In genomic region chr3:20822226-20822625, GRCm38 (mm10) we compare ENCODE assay signal across 11 mouse cellular contexts.
DNase-seq lines count a peak whose midpoint lies in the region; ATAC-seq and TF ChIP-seq lines count a peak whose summit lies in the region.
"Had no signal": no experiment of that assay in that cellular context is flagged by ENCODE, and none has a peak within 500 bp of the region (broad histone marks: within the 10 kb centered on the region; RNA-seq: fewer than 3 reads in every experiment).

No protein-coding gene starts in this region.

- no peaks in the 10 kb centered on the region for H3K36me3 ChIP-seq in forebrain, postnatal 0 days (ENCODE audit: insufficient read depth)

- H3K4me1 ChIP-seq in cerebellum, adult 2 months (ENCODE audit: control insufficient read depth, insufficient read depth, low read length), result peaks cover 18% of the 10 kb centered on the region; the same call in 1 of the 2 replicates
- H3K4me1 ChIP-seq in forebrain, postnatal 0 days (ENCODE audit: insufficient read depth), result no peaks in the 10 kb centered on the region

- no peak for TF ChIP-seq POLR2A in cerebellum, adult 2 months (IDR thresholded peaks at IDR 0.05; ENCODE audit: borderline replicate concordance, insufficient read depth, low read length)

- H3K4me2 ChIP-seq in forebrain, postnatal 0 days (ENCODE audit: low read depth), result no peak overlapping the region

- intact Hi-C loops in gastrocnemius, adult 2 months (cut with DNase I), result no loop called here
- intact Hi-C loops in left cerebral cortex, postnatal 36 days (cut with DNase I), result loop anchor here (5.0 to 10.0 kb wide), 5 partner anchors 137 to 1255 kb away; partner anchors contain the start of gene Tbl1xr1

- no peak for TF ChIP-seq CTCF in cerebellum, adult 2 months (IDR thresholded peaks at IDR 0.05; ENCODE audit: borderline replicate concordance, insufficient read depth, low read depth, low read length)
- no peak for TF ChIP-seq CTCF in gastrocnemius, adult 2 months (IDR thresholded peaks at IDR 0.05)
- TF ChIP-seq CTCF in forebrain, postnatal 0 days (IDR thresholded peaks at IDR 0.05; ENCODE audit: low read depth), result no peak

- no peak overlapping the region for H3K4me3 ChIP-seq in cerebellum, adult 2 months (replicated peaks; ENCODE audit: insufficient read depth, low read depth, low read length)
- peak overlapping the region; percentile 51 for H3K4me3 ChIP-seq in gastrocnemius, adult 2 months
- no peak overlapping the region for H3K4me3 ChIP-seq in forebrain, postnatal 0 days (ENCODE audit: low read depth, low read length)

- WGBS in cerebellum, adult 2 months, result 7% methylated on average over 1 of the region's 1 CpGs
- 28% methylated on average over 1 of the region's 1 CpGs for WGBS in forebrain, postnatal 0 days

- no peak overlapping the region; the same call in 1 of the 2 replicates for H3K27ac ChIP-seq in cerebellum, adult 2 months (ENCODE audit: insufficient read depth, low read length)
- H3K27ac ChIP-seq in gastrocnemius, adult 2 months, result peak overlapping the region; percentile 76
- H3K27ac ChIP-seq in forebrain, postnatal 0 days (ENCODE audit: low read depth, low read length), result no peak overlapping the region
- H3K27ac ChIP-seq: liver, embryonic 14.5 days had no signal

- DNase-seq in layer of hippocampus, adult 18-20 months (ENCODE audit: low spot score in 2 of 2), result peak; percentile 13 to 59
- no peak for DNase-seq in layer of hippocampus, postnatal 14 days (ENCODE audit: low spot score in 2 of 2)
- DNase-seq in cerebellum, adult 2 months, result peak; percentile 75 to 92
- peak; percentile 53 for DNase-seq in gastrocnemius, adult 2 months
- peak; percentile 47 to 69 for DNase-seq in left cerebral cortex, postnatal 36 days (ENCODE audit: low spot score in 2 of 2)
- no peak for DNase-seq in T-cell, adult 2 months (ENCODE audit: low spot score)
- DNase-seq in forebrain, postnatal 0 days, result no peak
- DNase-seq: adrenal gland, adult 8-10 months; kidney, adult 9 months; thymus, postnatal 25 days had no signal

- no peaks in the 10 kb centered on the region for H3K9me3 ChIP-seq in forebrain, postnatal 0 days (ENCODE audit: low read length)

- H3K9ac ChIP-seq in forebrain, postnatal 0 days, result no peak overlapping the region
- H3K9ac ChIP-seq: liver, embryonic 14.5 days had no signal

- no peaks in the 10 kb centered on the region for H3K27me3 ChIP-seq in cerebellum, adult 2 months (ENCODE audit: control insufficient read depth, insufficient read depth, low read length)
- no peaks in the 10 kb centered on the region for H3K27me3 ChIP-seq in forebrain, postnatal 0 days (ENCODE audit: insufficient read depth, low read length)

- no peak for ATAC-seq in forebrain, postnatal 0 days

Comparison
In these comparisons a context has a peak if more than half of its experiments do, and no peak if none do; other contexts are left out.
1. DNase-seq: peak in layer of hippocampus, adult 18-20 months (2 of 2), cerebellum, adult 2 months (2 of 2), gastrocnemius, adult 2 months (single experiment) and left cerebral cortex, postnatal 36 days (2 of 2); none in layer of hippocampus, postnatal 14 days (0 of 2), T-cell, adult 2 months (single experiment) and forebrain, postnatal 0 days (single experiment).